Mouse (Mus musculus) heart, adult 2 months (tissue): Measurements from ENCODE around the gene Tnrc18. TPM values are rescaled to one million over a fixed set of nuclear protein-coding genes. Genes with fewer than 3 reads are reported as not detected.

Experiments
- DNase-seq, 2 experiments: peaks; one replicate each; pipeline ENCODE4 v3.0.0; 2021
- H3K27ac ChIP-seq: fragments of 200-600 bp; 2 replicates; pipeline ENCODE4 v1.8.1; 2022
- H3K27me3 ChIP-seq: fragments of 200-500 bp; 2 replicates; pipeline ENCODE4 v1.6.1; 2012; ENCODE audit warnings: mild to moderate bottlenecking, low read length, inconsistent platforms, mixed read lengths; ENCODE audit not compliant: control insufficient read depth, insufficient read depth
- H3K36me3 ChIP-seq: fragments of 200-500 bp; 2 replicates; pipeline ENCODE4 v1.6.1; 2012; ENCODE audit warnings: low read length, inconsistent platforms; ENCODE audit not compliant: control insufficient read depth, insufficient read depth
- H3K4me1 ChIP-seq: fragments of 200-500 bp; 2 replicates; pipeline ENCODE4 v1.6.1; 2011; ENCODE audit warnings: low read length; ENCODE audit not compliant: control insufficient read depth, insufficient read depth
- H3K4me3 ChIP-seq: fragments of 200-600 bp; 2 replicates; pipeline ENCODE4 v1.8.1; 2022
- H3K79me2 ChIP-seq: fragments of 200-500 bp; replicated peaks from 2 replicates; pipeline ENCODE4 v1.6.1; 2012; ENCODE audit warnings: mild to moderate bottlenecking, inconsistent platforms, low read length, moderate library complexity, mixed read lengths; ENCODE audit not compliant: control insufficient read depth, insufficient read depth
- H3K9ac ChIP-seq: fragments of 200-500 bp; 2 replicates; pipeline ENCODE4 v1.6.1; 2012; ENCODE audit warnings: low read depth, mild to moderate bottlenecking, control low read depth, inconsistent platforms, low read length, mixed read lengths
- CTCF ChIP-seq: fragments of 200-600 bp; IDR thresholded peaks from 2 replicates; pipeline ENCODE4 v1.8.1; 2022; ENCODE audit warnings: antibody characterized with exemption, mild to moderate bottlenecking, moderate library complexity
- EP300 ChIP-seq: fragments of 200-500 bp; IDR thresholded peaks from 2 replicates; pipeline ENCODE4 v1.6.1; 2011; ENCODE audit warnings: low read depth, low read length, control low read depth; ENCODE audit not compliant: insufficient read depth
- POLR2A ChIP-seq: fragments of 200-500 bp; IDR thresholded peaks from 2 replicates; pipeline ENCODE4 v1.6.1; 2011; ENCODE audit warnings: mild to moderate bottlenecking, low read depth, low read length, control low read depth; ENCODE audit not compliant: insufficient read depth
- WGBS: fragments of 180-500 bp; shearing (Covaris S2); methylation state at CpG from one replicate; pipeline ENCODE4 v1.1.7; 2018; 5-methylcytosine and 5-hydroxymethylcytosine counted together
- intact Hi-C: fragments of 180-260 bp; cut with DNase I; formaldehyde crosslinking; loops from one replicate; pipeline ENCODE4 v1.15.1; 2025
- polyA plus RNA-seq: library from polyadenylated mRNA; depleted of rRNA; stranded (reverse); fragments of >200 nt; gene quantifications from 2 replicates; pipeline ENCODE4 v1.2.3, GENCODE M21; 2012
- total RNA-seq, 2 experiments: library from RNA; stranded (reverse); gene quantifications; 2 replicates each; pipeline ENCODE4 v1.2.3; 2021

Gene Tnrc18
- total and polyA plus RNA-seq, 3 experiments = 18.5 to 60.3 (median 49.7) TPM

- intact Hi-C loops = no loop called here
- DNase-seq = no peak
- Histone ChIP-seq H3K79me2 (peaks cover 5% of the 10 kb centered on the region; the same call in 1 of the 2 replicates), H3K27me3 (no peaks in the 10 kb centered on the region), H3K36me3 (no peaks in the 10 kb centered on the region), H3K4me3 (no peak overlapping the region), H3K27ac (no peak overlapping the region), H3K9ac (no peak overlapping the region), H3K4me1 (no peaks in the 10 kb centered on the region; the same call in 1 of the 2 replicates)
- WGBS = 68% methylated on average over 4 of the region's 4 CpGs
- TF ChIP-seq EP300 (no peak), POLR2A (no peak), CTCF (no peak)
These were observed 46.4 kb downstream of the Tnrc18 start for GRCm38 (mm10) chr5:142771034-142771433.

- 0 out of 2 replicates have a peak, but pooled peaks cover 5% of the 10 kb centered on the region for H3K79me2 ChIP-seq
- no peaks in the 10 kb centered on the region; the same call in 1 of the 2 replicates for H3K4me1 ChIP-seq
- no peaks in the 10 kb centered on the region for H3K27me3 ChIP-seq
- no peak overlapping the region for H3K27ac ChIP-seq
- H3K9ac ChIP-seq = no peak overlapping the region
- H3K36me3 ChIP-seq = no peaks in the 10 kb centered on the region
- no peak for TF ChIP-seq POLR2A
- TF ChIP-seq CTCF = no peak
- TF ChIP-seq EP300 = no peak
- H3K4me3 ChIP-seq = no peak overlapping the region
- 71% methylated on average over 5 of the region's 5 CpGs for WGBS
- no peak for DNase-seq
- intact Hi-C loops = loop anchor here (2.0 to 10.0 kb wide), 3 partner anchors 45 to 295 kb away; no protein-coding TSS in a partner anchor
These were observed 47.8 kb downstream of the Tnrc18 start for GRCm38 (mm10) chr5:142769641-142770040.

- no peak for TF ChIP-seq POLR2A
- no peak for TF ChIP-seq CTCF
- TF ChIP-seq EP300 = no peak
- Histone ChIP-seq H3K4me1 (no peaks in the 10 kb centered on the region; the same call in 1 of the 2 replicates), H3K27ac (no peak overlapping the region), H3K9ac (no peak overlapping the region), H3K27me3 (no peaks in the 10 kb centered on the region), H3K36me3 (no peaks in the 10 kb centered on the region), H3K79me2 (0 out of 2 replicates have a peak, but pooled peaks cover 5% of the 10 kb centered on the region), H3K4me3 (no peak overlapping the region)
- DNase-seq = no peak
- 70% methylated on average over 10 of the region's 10 CpGs for WGBS
- intact Hi-C loops = loop anchor here (1.0 to 10.0 kb wide), 5 partner anchors 46 to 296 kb away; no protein-coding TSS in a partner anchor
These were observed 48.9 kb downstream of the Tnrc18 start for GRCm38 (mm10) chr5:142768352-142769267.

GRCm38 (mm10) chr5:142767937-142768336, 49.5 kb downstream of the Tnrc18 start:
- TF ChIP-seq POLR2A (no peak), CTCF (peak; percentile 91), EP300 (peak; percentile 79; the same call in 1 of the 2 replicates)
- peak; percentile 73 for DNase-seq
- no peaks in the 10 kb centered on the region for H3K36me3 ChIP-seq
- intact Hi-C loops = loop anchor here (1.0 to 10.0 kb wide), 5 partner anchors 47 to 297 kb away; no protein-coding TSS in a partner anchor
- no peak overlapping the region for H3K4me3 ChIP-seq
- 0 out of 2 replicates have a peak, but pooled peaks cover 5% of the 10 kb centered on the region for H3K79me2 ChIP-seq
- no peak overlapping the region for H3K27ac ChIP-seq
- no peaks in the 10 kb centered on the region; the same call in 1 of the 2 replicates for H3K4me1 ChIP-seq
- H3K27me3 ChIP-seq = no peaks in the 10 kb centered on the region
- H3K9ac ChIP-seq = no peak overlapping the region
- 18% methylated on average over 7 of the region's 7 CpGs for WGBS

- WGBS = 88% methylated on average over 3 of the region's 3 CpGs
- no peak for TF ChIP-seq EP300
- no peak for TF ChIP-seq CTCF
- TF ChIP-seq POLR2A = no peak
- no peak overlapping the region for H3K27ac ChIP-seq
- no peaks in the 10 kb centered on the region for H3K36me3 ChIP-seq
- intact Hi-C loops = loop anchor here (5.0 to 10.0 kb wide), 2 partner anchors 166 to 298 kb away; no protein-coding TSS in a partner anchor
- H3K27me3 ChIP-seq = no peaks in the 10 kb centered on the region
- H3K79me2 ChIP-seq = 0 out of 2 replicates have a peak, but pooled peaks cover 1% of the 10 kb centered on the region
- no peak for DNase-seq
- H3K9ac ChIP-seq = no peak overlapping the region
- H3K4me3 ChIP-seq = no peak overlapping the region
- H3K4me1 ChIP-seq = no peaks in the 10 kb centered on the region; the same call in 1 of the 2 replicates
These were observed 50.8 kb downstream of the Tnrc18 start for GRCm38 (mm10) chr5:142766708-142767107.

- intact Hi-C loops = loop anchor here (5.0 to 10.0 kb wide), 2 partner anchors 167 to 300 kb away; no protein-coding TSS in a partner anchor
- 81% methylated on average over 15 of the region's 15 CpGs for WGBS
- H3K36me3 ChIP-seq = no peaks in the 10 kb centered on the region
These were observed 52.6 kb downstream of the Tnrc18 start for GRCm38 (mm10) chr5:142764889-142765288.

More at GRCm38 (mm10) chr5:142764889-142765288, 52.6 kb downstream of the Tnrc18 start:
- no peak for DNase-seq
- H3K9ac ChIP-seq = no peak overlapping the region
- H3K27me3 ChIP-seq = no peaks in the 10 kb centered on the region
- H3K4me1 ChIP-seq = no peaks in the 10 kb centered on the region; the same call in 1 of the 2 replicates
- no peak for TF ChIP-seq EP300
- no peak overlapping the region for H3K27ac ChIP-seq
- 0 out of 2 replicates have a peak, but pooled peaks cover 1% of the 10 kb centered on the region for H3K79me2 ChIP-seq
- no peak overlapping the region for H3K4me3 ChIP-seq
